Mouse (Mus musculus) ES-E14 (cell line): ENCODE measurements around the gene Wbp11.

Experiments
- CHD2 ChIP-seq: IDR thresholded peaks from 2 replicates; pipeline ENCODE4 v1.6.1; 2014; ENCODE audit warnings: mild to moderate bottlenecking, low read depth, low read length, inconsistent platforms
- HCFC1 ChIP-seq: IDR thresholded peaks from 2 replicates; pipeline ENCODE4 v1.6.1; 2012; ENCODE audit warnings: low read length, inconsistent platforms, borderline replicate concordance; ENCODE audit not compliant: insufficient read depth
- MAFK ChIP-seq: IDR thresholded peaks from 2 replicates; pipeline ENCODE4 v1.6.1; 2014; ENCODE audit warnings: mild to moderate bottlenecking, low read depth, low read length, inconsistent platforms; ENCODE audit not compliant: insufficient read depth
- ZC3H11A ChIP-seq: IDR thresholded peaks from 2 replicates; pipeline ENCODE4 v1.6.1; 2012; ENCODE audit warnings: low read depth, mild to moderate bottlenecking, inconsistent platforms, low read length, borderline replicate concordance
- ZNF384 ChIP-seq: IDR thresholded peaks from 2 replicates; pipeline ENCODE4 v1.6.1; 2012; ENCODE audit warnings: low read depth, low read length, inconsistent platforms

DNA sequence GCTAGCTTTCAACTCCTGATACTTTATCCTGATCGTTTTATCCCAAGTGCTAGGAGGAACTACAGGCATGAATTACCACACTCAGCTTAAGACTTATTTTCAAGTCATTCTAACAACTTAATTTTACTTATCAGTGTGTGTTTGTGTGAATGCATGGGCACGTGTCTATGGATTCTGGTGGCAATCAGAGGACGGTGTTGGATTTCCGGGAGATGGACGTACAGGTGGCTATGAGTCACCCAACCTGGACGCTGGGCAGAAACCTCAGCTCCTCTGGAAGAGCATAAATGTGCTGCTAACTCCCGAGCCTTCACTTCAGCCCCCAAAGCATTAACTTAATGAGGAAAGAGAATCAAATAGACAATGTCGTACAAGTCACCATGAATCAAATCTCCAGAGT, 3.0 kb downstream of the Wbp11 start:
- TF ChIP-seq MAFK (no peak), ZC3H11A (no peak), CHD2 (no peak), HCFC1 (no peak), ZNF384 (no peak)
